Mouse (Mus musculus) heart, embryonic 11.5 days (tissue): ENCODE results near the gene Gm13287. TPM values are rescaled to one million over a fixed set of nuclear protein-coding genes. Genes with fewer than 3 reads are reported as not detected.
"Not testable (repeated sequence)": the region's sequence is repeated elsewhere in the genome, so short reads cannot be mapped to it uniquely, and the experiment has no call there.

Experiments
- ATAC-seq: fragments of 200-750 bp; cut with Nextera tagmentation; replicated peaks from 2 replicates; pipeline ENCODE4 v1.8.0; 2017; ENCODE audit warnings: moderate library complexity; ENCODE audit not compliant: insufficient number of reproducible peaks, low FRiP score, low TSS enrichment
- H3K27ac ChIP-seq: fragments of 300-500 bp; sonication (generic); 2 replicates; pipeline ENCODE4 v1.5.1; 2014; ENCODE audit warnings: mild to moderate bottlenecking, low read depth, low read length
- H3K27me3 ChIP-seq: fragments of 300-500 bp; sonication (generic); 2 replicates; pipeline ENCODE4 v1.6.1; 2014; ENCODE audit warnings: mild to moderate bottlenecking, low read length, mixed read lengths; ENCODE audit not compliant: control insufficient read depth, insufficient read depth
- H3K36me3 ChIP-seq: fragments of 300-500 bp; sonication (generic); 2 replicates; pipeline ENCODE4 v1.6.1; 2014; ENCODE audit warnings: mild to moderate bottlenecking, low read length, moderate library complexity, mixed read lengths; ENCODE audit not compliant: control insufficient read depth, insufficient read depth
- H3K4me1 ChIP-seq: fragments of 300-500 bp; sonication (generic); 2 replicates; pipeline ENCODE4 v1.6.1; 2014; ENCODE audit warnings: low read length; ENCODE audit not compliant: control insufficient read depth, insufficient read depth
- H3K4me2 ChIP-seq: fragments of 300-500 bp; sonication (generic); 2 replicates; pipeline ENCODE4 v1.6.1; 2014; ENCODE audit warnings: mild to moderate bottlenecking, moderate library complexity
- H3K4me3 ChIP-seq: fragments of 300-500 bp; sonication (generic); 2 replicates; pipeline ENCODE4 v1.5.1; 2014; ENCODE audit warnings: low read depth, low read length
- H3K9ac ChIP-seq: fragments of 300-500 bp; sonication (generic); 2 replicates; pipeline ENCODE4 v1.6.1; 2014; ENCODE audit warnings: mild to moderate bottlenecking, low read depth, low read length, moderate library complexity
- H3K9me3 ChIP-seq: fragments of 300-500 bp; sonication (generic); replicated peaks from 2 replicates; pipeline ENCODE4 v1.6.1; 2016; ENCODE audit warnings: low read length; ENCODE audit not compliant: control insufficient read depth
- WGBS: fragments of 180-500 bp; shearing (Covaris S2); extraction: QIAGEN DNeasy Blood & Tissue Kit; methylation state at CpG from one replicate; pipeline ENCODE4 v1.1.7; 2014; ENCODE audit not compliant: insufficient replicate concordance; 5-methylcytosine and 5-hydroxymethylcytosine counted together
- polyA plus RNA-seq: library from polyadenylated mRNA; unstranded; fragments of >200 nt; fragmentation: Nextera tagmentation; extraction: Ambion mirVana; gene quantifications from 2 replicates; pipeline ENCODE4 v1.2.1, GENCODE M21; 2014

Gm13287 gene
- polyA plus RNA-seq, 1 experiment from 2014 or later, result not detected

DNA sequence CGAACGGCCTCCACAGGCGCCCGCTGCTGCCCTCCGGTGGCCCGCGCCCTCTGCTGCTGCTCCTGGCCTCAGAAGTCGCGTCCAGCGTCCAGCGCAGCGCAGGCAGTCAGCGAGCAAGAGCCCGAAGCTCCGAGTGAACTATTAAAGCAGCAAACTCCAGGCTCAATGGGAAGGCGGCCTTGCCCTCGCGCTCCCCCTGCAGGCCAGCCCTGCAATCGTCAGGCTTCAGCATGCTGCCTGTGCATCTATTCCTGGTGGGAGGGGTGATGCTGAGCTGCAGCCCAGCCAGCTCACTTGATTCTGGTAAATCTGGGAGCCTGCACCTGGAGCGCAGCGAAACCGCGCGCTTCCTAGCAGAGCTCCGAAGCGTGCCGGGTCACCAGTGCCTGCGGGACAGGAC lies 14.7 kb upstream of the Gm13287 start, which contains the start of gene Gm13277:
TSS of gene Gm13277 (plus strand) at position 231 of the 400 bp plus-strand sequence.
- WGBS, result 0% methylated on average over 3 of the region's 28 CpGs
- not testable (repeated sequence) for H3K27me3 ChIP-seq, H3K9ac ChIP-seq, H3K4me3 ChIP-seq, ATAC-seq, H3K36me3 ChIP-seq, H3K9me3 ChIP-seq, H3K4me2 ChIP-seq, H3K4me1 ChIP-seq, H3K27ac ChIP-seq

DNA sequence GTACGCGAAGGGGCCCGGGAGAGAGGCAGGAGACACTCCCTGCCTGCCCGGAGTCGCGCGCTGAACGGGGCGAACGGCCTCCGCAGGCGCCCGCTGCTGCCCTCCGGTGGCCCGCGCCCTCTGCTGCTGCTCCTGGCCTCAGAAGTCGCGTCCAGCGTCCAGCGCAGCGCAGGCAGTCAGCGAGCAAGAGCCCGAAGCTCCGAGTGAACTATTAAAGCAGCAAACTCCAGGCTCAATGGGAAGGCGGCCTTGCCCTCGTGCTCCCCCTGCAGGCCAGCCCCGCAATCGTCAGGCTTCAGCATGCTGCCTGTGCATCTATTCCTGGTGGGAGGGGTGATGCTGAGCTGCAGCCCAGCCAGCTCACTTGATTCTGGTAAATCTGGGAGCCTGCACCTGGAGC lies 11.8 kb upstream of the Gm13287 start, which contains the start of gene Gm13278:
TSS of gene Gm13278 (plus strand) at position 301 of the 400 bp plus-strand sequence.
- not testable (repeated sequence) for H3K9me3 ChIP-seq, H3K9ac ChIP-seq, H3K4me1 ChIP-seq, H3K4me3 ChIP-seq, H3K27ac ChIP-seq, H3K27me3 ChIP-seq, H3K36me3 ChIP-seq, H3K4me2 ChIP-seq, ATAC-seq
- no CpG with 5 or more reads among the region's 28 CpGs for WGBS

DNA sequence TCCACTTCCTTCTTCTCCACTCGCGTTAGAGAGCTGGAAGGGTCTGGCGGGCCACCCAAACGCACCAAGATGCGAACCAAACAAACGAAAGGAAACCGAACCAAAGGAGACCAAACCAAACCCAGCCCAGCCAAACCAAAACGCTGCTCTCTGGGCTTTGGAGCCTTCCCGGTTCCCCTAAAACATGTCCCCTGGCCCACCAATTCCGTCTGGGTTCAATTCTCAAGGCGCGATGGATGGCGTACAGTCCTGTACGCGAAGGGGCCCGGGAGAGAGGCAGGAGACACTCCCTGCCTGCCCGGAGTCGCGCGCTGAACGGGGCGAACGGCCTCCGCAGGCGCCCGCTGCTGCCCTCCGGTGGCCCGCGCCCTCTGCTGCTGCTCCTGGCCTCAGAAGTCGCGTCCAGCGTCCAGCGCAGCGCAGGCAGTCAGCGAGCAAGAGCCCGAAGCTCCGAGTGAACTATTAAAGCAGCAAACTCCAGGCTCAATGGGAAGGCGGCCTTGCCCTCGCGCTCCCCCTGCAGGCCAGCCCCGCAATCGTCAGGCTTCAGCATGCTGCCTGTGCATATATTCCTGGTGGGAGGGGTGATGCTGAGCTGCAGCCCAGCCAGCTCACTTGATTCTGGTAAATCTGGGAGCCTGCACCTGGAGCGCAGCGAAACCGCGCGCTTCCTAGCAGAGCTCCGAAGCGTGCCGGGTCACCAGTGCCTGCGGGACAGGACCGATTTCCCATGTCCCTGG lies 8.9 kb upstream of the Gm13287 start, which contains the start of gene Gm13275:
TSS of gene Gm13275 (plus strand) at position 552 of the 740 bp plus-strand sequence.
- WGBS, result 0% methylated on average over 11 of the region's 52 CpGs
- not testable (repeated sequence) for H3K4me3 ChIP-seq, H3K27me3 ChIP-seq, H3K27ac ChIP-seq, H3K4me1 ChIP-seq, ATAC-seq, H3K36me3 ChIP-seq, H3K4me2 ChIP-seq, H3K9me3 ChIP-seq, H3K9ac ChIP-seq

DNA sequence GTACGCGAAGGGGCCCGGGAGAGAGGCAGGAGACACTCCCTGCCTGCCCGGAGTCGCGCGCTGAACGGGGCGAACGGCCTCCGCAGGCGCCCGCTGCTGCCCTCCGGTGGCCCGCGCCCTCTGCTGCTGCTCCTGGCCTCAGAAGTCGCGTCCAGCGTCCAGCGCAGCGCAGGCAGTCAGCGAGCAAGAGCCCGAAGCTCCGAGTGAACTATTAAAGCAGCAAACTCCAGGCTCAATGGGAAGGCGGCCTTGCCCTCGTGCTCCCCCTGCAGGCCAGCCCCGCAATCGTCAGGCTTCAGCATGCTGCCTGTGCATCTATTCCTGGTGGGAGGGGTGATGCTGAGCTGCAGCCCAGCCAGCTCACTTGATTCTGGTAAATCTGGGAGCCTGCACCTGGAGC lies 6.0 kb upstream of the Gm13287 start, which contains the start of gene Gm13279:
TSS of gene Gm13279 (plus strand) at position 301 of the 400 bp plus-strand sequence.
- not testable (repeated sequence) for H3K27ac ChIP-seq, H3K4me2 ChIP-seq, H3K4me3 ChIP-seq, H3K4me1 ChIP-seq, H3K36me3 ChIP-seq, ATAC-seq, H3K9ac ChIP-seq, H3K9me3 ChIP-seq, H3K27me3 ChIP-seq
- no CpG with 5 or more reads among the region's 28 CpGs for WGBS

DNA sequence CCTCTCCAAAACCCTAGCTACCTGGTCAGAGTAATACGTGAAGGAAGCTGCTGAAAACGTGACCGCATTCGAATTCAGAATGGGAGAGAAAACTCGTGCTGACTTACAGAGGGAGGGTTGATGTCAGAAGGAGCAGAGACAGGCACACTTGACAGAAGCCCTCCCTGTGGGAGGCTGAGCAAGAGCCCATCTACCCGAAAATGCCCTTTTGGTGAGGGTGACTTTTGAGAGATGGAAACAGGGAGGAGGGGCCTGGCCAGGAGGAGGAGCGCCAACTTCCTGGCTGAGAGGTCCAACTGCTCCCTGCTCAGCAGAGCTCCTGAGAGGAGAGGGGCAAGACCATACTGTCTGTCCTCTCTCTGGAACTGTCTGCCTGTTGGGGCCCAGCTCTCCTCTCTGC lies 3.7 kb upstream of the Gm13287 start, which contains the start of gene Gm13285:
TSS of gene Gm13285 (plus strand) at position 301 of the 400 bp plus-strand sequence.
- not testable (repeated sequence) for H3K4me1 ChIP-seq, H3K4me2 ChIP-seq, H3K27me3 ChIP-seq, H3K9ac ChIP-seq, H3K9me3 ChIP-seq, ATAC-seq, H3K36me3 ChIP-seq, H3K27ac ChIP-seq, H3K4me3 ChIP-seq
- WGBS, result 13% methylated on average over 3 of the region's 7 CpGs

DNA sequence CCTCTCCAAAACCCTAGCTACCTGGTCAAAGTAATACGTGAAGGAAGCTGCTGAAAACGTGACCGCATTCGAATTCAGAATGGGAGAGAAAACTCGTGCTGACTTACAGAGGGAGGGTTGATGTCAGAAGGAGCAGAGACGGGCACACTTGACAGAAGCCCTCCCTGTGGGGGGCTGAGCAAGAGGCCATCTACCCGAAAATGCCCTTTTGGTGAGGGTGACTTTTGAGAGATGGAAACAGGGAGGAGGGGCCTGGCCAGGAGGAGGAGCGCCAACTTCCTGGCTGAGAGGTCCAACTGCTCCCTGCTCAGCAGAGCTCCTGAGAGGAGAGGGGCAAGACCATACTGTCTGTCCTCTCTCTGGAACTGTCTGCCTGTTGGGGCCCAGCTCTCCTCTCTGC lies 2.2 kb downstream of the Gm13287 start, which contains the start of gene Gm13288:
TSS of gene Gm13288 (plus strand) at position 301 of the 400 bp plus-strand sequence.
- not testable (repeated sequence) for H3K4me3 ChIP-seq, H3K9me3 ChIP-seq, H3K4me1 ChIP-seq, H3K36me3 ChIP-seq, H3K27ac ChIP-seq, H3K27me3 ChIP-seq, H3K9ac ChIP-seq, ATAC-seq
- peak within 1 kb of the TSS; percentile 32; the same call in 1 of the 2 replicates for H3K4me2 ChIP-seq
- WGBS, result no CpG with 5 or more reads among the region's 8 CpGs

DNA sequence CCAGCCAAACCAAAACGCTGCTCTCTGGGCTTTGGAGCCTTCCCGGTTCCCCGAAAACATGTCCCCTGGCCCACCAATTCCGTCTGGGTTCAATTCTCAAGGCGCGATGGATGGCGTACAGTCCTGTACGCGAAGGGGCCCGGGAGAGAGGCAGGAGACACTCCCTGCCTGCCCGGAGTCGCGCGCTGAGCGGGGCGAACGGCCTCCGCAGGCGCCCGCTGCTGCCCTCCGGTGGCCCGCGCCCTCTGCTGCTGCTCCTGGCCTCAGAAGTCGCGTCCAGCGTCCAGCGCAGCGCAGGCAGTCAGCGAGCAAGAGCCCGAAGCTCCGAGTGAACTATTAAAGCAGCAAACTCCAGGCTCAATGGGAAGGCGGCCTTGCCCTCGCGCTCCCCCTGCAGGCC lies 2.7 kb downstream of the Gm13287 start:
- not testable (repeated sequence) for H3K4me1 ChIP-seq, H3K36me3 ChIP-seq, H3K4me3 ChIP-seq, H3K9me3 ChIP-seq, H3K27ac ChIP-seq, H3K27me3 ChIP-seq, H3K9ac ChIP-seq, ATAC-seq
- H3K4me2 ChIP-seq, result peak overlapping the region; percentile 32; the same call in 1 of the 2 replicates
- WGBS, result 1% methylated on average over 10 of the region's 34 CpGs

DNA sequence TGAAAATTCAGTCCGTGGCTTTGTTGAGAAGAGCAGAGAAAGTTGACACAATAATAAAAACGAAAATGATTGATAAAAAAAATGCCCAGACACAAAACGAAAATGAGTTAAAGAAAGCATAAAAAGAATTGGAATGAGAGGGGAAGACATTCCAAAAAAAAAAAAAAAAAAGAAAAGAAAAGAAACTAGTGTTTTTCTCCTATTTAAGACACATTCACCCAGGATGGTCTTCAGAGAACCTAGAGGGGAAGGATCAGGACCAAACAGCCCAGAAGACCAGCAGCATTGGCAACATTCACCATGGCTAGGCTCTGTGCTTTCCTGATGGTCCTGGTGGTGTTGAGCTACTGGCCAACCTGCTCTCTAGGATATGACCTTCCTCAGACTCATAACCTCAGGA lies 12.9 kb downstream of the Gm13287 start, which contains the start of gene Ifna7:
TSS of gene Ifna7 (plus strand) at position 301 of the 400 bp plus-strand sequence.
- H3K9me3 ChIP-seq, result no peaks in the 10 kb centered on the region
- H3K4me3 ChIP-seq, result no peak within 1 kb of the TSS
- no peak for ATAC-seq
- no peaks in the 10 kb centered on the region for H3K36me3 ChIP-seq
- no peak within 1 kb of the TSS for H3K4me2 ChIP-seq
- no peaks in the 10 kb centered on the region for H3K27me3 ChIP-seq
- no peaks in the 10 kb centered on the region for H3K4me1 ChIP-seq
- 52% methylated on average over 3 of the region's 3 CpGs for WGBS
- no peak within 1 kb of the TSS for H3K27ac ChIP-seq
- no peak within 1 kb of the TSS for H3K9ac ChIP-seq
